Mouse (Mus musculus): ENCODE data around the gene Vmn2r111. TPM values are rescaled to one million over a fixed set of nuclear protein-coding genes. Genes with fewer than 3 reads are reported as not detected.
"Not testable (repeated sequence)": the region's sequence is repeated elsewhere in the genome, so short reads cannot be mapped to it uniquely, and the experiment has no call there.

Vmn2r111 gene
- polyA plus RNA-seq (2015; fragmentation: Nextera tagmentation; extraction: Ambion mirVana) = not detected in 2 replicates

DNA sequence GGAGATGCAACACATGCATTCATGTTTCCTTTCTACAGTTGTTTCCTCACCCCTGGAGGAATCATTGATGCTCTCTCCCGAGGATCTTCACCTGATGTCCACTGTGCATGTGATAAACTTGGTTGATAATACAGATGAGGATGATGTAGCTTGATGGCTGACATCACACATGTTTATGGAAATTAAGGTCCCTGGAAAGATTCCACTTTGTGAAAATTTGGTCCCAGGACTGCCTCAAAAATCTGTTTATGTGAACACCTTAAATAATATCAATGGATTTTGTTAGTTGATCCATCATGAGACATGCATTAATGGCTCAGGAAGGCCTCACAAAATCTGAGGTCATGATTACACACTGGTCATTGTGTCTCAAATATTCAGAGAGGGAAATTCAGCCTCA lies at the start of gene Vmn2r111:
Gene Vmn2r111, minus strand, starts transcription at position 101 of the 400 bp plus-strand sequence.
- H3K9me3 ChIP-seq (ENCODE audit: low read length); H3K27me3 ChIP-seq (replicated peaks; ENCODE audit: insufficient read depth, low read length); H3K9ac ChIP-seq (replicated peaks; ENCODE audit: low read depth); DNase-seq (ENCODE audit: low spot score); H3K36me3 ChIP-seq (ENCODE audit: insufficient read depth, low read length); ATAC-seq; H3K4me2 ChIP-seq (replicated peaks; ENCODE audit: low read depth, low read length); H3K27ac ChIP-seq (ENCODE audit: low read length); H3K4me3 ChIP-seq (ENCODE audit: low read depth, low read length); H3K4me1 ChIP-seq (ENCODE audit: insufficient read depth, low read depth, low read length): not testable (repeated sequence)
- 38% methylated on average over 1 of the region's 1 CpGs for WGBS

DNA sequence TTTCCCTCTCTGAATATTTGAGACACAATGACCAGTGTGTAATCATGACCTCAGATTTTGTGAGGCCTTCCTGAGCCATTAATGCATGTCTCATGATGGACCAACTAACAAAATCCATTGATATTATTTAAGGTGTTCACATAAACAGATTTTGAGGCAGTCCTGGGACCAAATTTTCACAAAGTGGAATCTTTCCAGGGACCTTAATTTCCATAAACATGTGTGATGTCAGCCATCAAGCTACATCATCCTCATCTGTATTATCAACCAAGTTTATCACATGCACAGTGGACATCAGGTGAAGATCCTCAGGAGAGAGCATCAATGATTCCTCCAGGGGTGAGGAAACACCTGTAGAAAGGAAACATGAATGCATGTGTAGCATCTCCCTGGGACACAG lies 27.4 kb upstream of the Vmn2r111 start, which contains the start of gene Vmn2r112:
Gene Vmn2r112, plus strand, starts transcription at position 301 of the 400 bp plus-strand sequence.
- not testable (repeated sequence) for ATAC-seq; H3K9ac ChIP-seq (replicated peaks; ENCODE audit: low read depth)

DNA sequence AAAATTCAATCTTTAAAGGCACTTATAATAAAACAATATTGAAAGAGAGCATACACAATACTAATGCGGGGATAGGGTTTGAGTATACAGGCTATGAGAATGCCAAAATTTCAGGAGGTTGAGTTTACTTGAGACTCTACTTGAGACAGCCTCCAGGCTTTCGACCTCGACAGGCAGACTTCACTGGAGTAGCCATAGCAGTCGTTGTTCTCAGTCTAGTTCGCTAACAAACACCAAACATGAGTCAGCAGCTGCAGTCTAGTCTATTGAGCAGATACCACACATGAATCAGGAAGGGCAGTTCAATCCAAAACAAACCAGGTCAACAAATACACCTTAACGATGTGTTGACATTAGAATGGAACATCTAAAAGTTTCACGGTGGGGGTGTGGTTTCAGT lies 52.8 kb downstream of the Vmn2r111 start:
- not testable (repeated sequence) for H3K36me3 ChIP-seq (ENCODE audit: insufficient read depth, low read length); H3K4me2 ChIP-seq (replicated peaks; ENCODE audit: low read depth, low read length); H3K9ac ChIP-seq (replicated peaks; ENCODE audit: low read depth); H3K27me3 ChIP-seq (replicated peaks; ENCODE audit: insufficient read depth, low read length); ATAC-seq; H3K27ac ChIP-seq (ENCODE audit: low read length); H3K4me3 ChIP-seq (ENCODE audit: low read depth, low read length); DNase-seq (ENCODE audit: low spot score); H3K4me1 ChIP-seq (ENCODE audit: insufficient read depth, low read depth, low read length); H3K9me3 ChIP-seq (ENCODE audit: low read length)
- WGBS = 81% methylated on average over 7 of the region's 7 CpGs

More for the DNA sequence above, 27.4 kb upstream of the Vmn2r111 start, which contains the start of gene Vmn2r112:
- H3K27ac ChIP-seq (ENCODE audit: low read length); H3K27me3 ChIP-seq (replicated peaks; ENCODE audit: insufficient read depth, low read length); H3K4me1 ChIP-seq (ENCODE audit: insufficient read depth, low read depth, low read length); H3K4me2 ChIP-seq (replicated peaks; ENCODE audit: low read depth, low read length); DNase-seq (ENCODE audit: low spot score); H3K9me3 ChIP-seq (ENCODE audit: low read length); H3K36me3 ChIP-seq (ENCODE audit: insufficient read depth, low read length); H3K4me3 ChIP-seq (ENCODE audit: low read depth, low read length): not testable (repeated sequence)

DNA sequence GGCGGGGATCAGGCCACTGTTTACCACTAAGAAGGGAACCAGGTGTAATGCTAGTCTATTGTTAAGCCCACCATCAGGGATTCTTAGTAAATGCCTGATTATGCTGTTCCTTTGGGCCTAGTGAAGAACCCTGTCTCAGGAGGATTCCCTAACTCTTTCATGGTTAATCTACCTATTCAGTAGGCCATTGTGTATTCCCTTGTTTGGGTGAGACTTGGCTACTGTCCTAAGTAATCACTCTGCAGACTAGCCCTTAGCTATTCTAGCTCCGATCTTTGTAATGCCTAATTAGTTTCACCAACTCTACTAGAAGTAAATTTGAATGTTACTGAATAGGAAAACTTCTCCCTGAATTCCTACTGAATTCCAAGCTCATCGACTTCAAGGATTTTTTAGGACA lies 53.2 kb downstream of the Vmn2r111 start:
- not testable (repeated sequence) for H3K4me2 ChIP-seq (replicated peaks; ENCODE audit: low read depth, low read length); H3K9ac ChIP-seq (replicated peaks; ENCODE audit: low read depth); H3K4me3 ChIP-seq (ENCODE audit: low read depth, low read length); ATAC-seq; DNase-seq (ENCODE audit: low spot score); H3K9me3 ChIP-seq (ENCODE audit: low read length); H3K4me1 ChIP-seq (ENCODE audit: insufficient read depth, low read depth, low read length); H3K27ac ChIP-seq (ENCODE audit: low read length); H3K27me3 ChIP-seq (replicated peaks; ENCODE audit: insufficient read depth, low read length); H3K36me3 ChIP-seq (ENCODE audit: insufficient read depth, low read length)
- 76% methylated on average over 3 of the region's 3 CpGs for WGBS

DNA sequence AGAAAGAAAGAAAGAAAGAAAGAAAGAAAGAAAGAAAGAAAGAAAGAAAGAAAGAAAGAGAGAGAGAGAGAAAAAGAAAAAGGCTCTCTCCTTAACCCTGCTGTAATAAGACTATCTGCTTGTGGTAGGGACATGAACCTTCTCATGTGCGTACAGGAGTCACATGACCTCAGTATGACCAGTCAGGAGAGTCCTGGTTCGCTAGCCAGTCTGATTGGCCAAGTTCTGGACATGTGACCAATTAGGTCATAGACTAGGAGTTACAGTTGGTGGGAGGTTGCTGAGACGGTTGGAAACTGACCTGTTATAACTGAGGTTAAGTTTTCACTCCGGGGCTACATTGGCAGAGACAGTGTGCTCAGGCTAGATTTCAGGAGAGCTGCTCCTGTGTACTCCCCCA lies 76.2 kb downstream of the Vmn2r111 start:
- TF ChIP-seq EP300 (IDR thresholded peaks at IDR 0.05) = no peak
- no peak for TF ChIP-seq CTCF (IDR thresholded peaks at IDR 0.05)
- ATAC-seq = no peak
- H3K4me3 ChIP-seq (ENCODE audit: low read depth, low read length) = no peak overlapping the region
- no peaks in the 10 kb centered on the region for H3K36me3 ChIP-seq (ENCODE audit: insufficient read depth, low read length)
- H3K27ac ChIP-seq (ENCODE audit: low read length) = no peak overlapping the region
- no peak overlapping the region for H3K4me2 ChIP-seq (replicated peaks; ENCODE audit: low read depth, low read length)
- H3K27me3 ChIP-seq (replicated peaks; ENCODE audit: insufficient read depth, low read length) = no peaks in the 10 kb centered on the region
- WGBS = 62% methylated on average over 4 of the region's 4 CpGs
- no peak for DNase-seq (ENCODE audit: low spot score)
- H3K4me1 ChIP-seq (ENCODE audit: insufficient read depth, low read depth, low read length) = no peaks in the 10 kb centered on the region
- H3K9ac ChIP-seq (replicated peaks; ENCODE audit: low read depth) = no peak overlapping the region
- no peaks in the 10 kb centered on the region for H3K9me3 ChIP-seq (ENCODE audit: low read length)

Other genes with a start within 250 kb of the Vmn2r111 start
- gene Zfp944, start 212.1 kb downstream of the Vmn2r111 start, polyA plus RNA-seq (2015; fragmentation: Nextera tagmentation; extraction: Ambion mirVana) = 8.5 and 9.1 TPM in 2 replicates
- gene Zfp758, start 212.0 kb downstream of the Vmn2r111 start, polyA plus RNA-seq (2015; fragmentation: Nextera tagmentation; extraction: Ambion mirVana) = 7.4 and 8.5 TPM in 2 replicates
- 5.7 and 5.9 TPM in 2 replicates for gene Zfp946, start 149.3 kb downstream of the Vmn2r111 start, polyA plus RNA-seq (2015; fragmentation: Nextera tagmentation; extraction: Ambion mirVana)
- gene Vmn2r112, start 27.5 kb upstream of the Vmn2r111 start, polyA plus RNA-seq (2015; fragmentation: Nextera tagmentation; extraction: Ambion mirVana) = not detected in 2 replicates